Mouse (Mus musculus) erythroblast, embryonic 14.5 days (primary cell): ENCODE measurements around the gene Cenpp. TPM values are rescaled to one million over a fixed set of nuclear protein-coding genes. Genes with fewer than 3 reads are reported as not detected.

Experiments used
- H3K27me3 ChIP-seq: 2 replicates; pipeline ENCODE4 v1.6.1; 2012; ENCODE audit warnings: inconsistent platforms; ENCODE audit not compliant: control insufficient read depth
- H3K36me3 ChIP-seq: 2 replicates; pipeline ENCODE4 v1.6.1; 2012; ENCODE audit warnings: mild to moderate bottlenecking, inconsistent platforms; ENCODE audit not compliant: control insufficient read depth
- H3K4me1 ChIP-seq: 2 replicates; pipeline ENCODE4 v1.6.1; 2012; ENCODE audit warnings: inconsistent platforms; ENCODE audit not compliant: control insufficient read depth
- H3K4me3 ChIP-seq: replicated peaks from 2 replicates; pipeline ENCODE3; 2012; ENCODE audit warnings: moderate library complexity, mild to moderate bottlenecking, inconsistent platforms
- H3K9me3 ChIP-seq: 2 replicates; pipeline ENCODE4 v1.6.1; 2012; ENCODE audit warnings: low read length, inconsistent platforms, mixed read lengths; ENCODE audit not compliant: control insufficient read depth
- GATA1 ChIP-seq: IDR thresholded peaks from 2 replicates; pipeline ENCODE4 v1.6.1; 2012; ENCODE audit warnings: low read length, inconsistent platforms, mixed read lengths
- TAL1 ChIP-seq: IDR thresholded peaks from 3 replicates; pipeline ENCODE4 v1.6.1; 2012; ENCODE audit warnings: low read length, inconsistent platforms, mixed read lengths
- polyA plus RNA-seq: library from polyadenylated mRNA; stranded (reverse); fragments of >175 nt; gene quantifications from 2 replicates; pipeline ENCODE4 v1.2.3, GENCODE M21; 2012

Cenpp gene
- polyA plus RNA-seq, 1 experiment, result 1.5 TPM

DNA sequence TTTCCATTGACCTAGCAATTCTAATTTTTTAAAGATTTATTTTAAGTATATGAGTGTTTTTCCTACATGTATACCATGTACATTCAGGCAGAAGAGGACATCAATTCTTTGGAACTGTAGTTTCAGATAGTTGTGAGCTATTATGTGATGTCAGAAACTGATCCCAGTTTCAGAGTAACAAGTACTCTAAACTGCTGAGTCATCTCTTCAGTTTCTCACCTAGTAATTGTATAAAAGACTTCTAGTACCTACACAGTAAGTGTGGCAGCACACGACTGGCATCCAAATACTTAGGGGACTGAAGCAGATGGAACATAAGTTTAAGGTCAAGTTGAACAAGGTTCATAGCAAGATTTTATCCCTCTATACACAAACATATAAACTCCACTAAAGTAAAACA, 6.6 kb downstream of the Cenpp start:
- no peak overlapping the region for H3K4me3 ChIP-seq
- no peak for TF ChIP-seq TAL1
- no peak for TF ChIP-seq GATA1

DNA sequence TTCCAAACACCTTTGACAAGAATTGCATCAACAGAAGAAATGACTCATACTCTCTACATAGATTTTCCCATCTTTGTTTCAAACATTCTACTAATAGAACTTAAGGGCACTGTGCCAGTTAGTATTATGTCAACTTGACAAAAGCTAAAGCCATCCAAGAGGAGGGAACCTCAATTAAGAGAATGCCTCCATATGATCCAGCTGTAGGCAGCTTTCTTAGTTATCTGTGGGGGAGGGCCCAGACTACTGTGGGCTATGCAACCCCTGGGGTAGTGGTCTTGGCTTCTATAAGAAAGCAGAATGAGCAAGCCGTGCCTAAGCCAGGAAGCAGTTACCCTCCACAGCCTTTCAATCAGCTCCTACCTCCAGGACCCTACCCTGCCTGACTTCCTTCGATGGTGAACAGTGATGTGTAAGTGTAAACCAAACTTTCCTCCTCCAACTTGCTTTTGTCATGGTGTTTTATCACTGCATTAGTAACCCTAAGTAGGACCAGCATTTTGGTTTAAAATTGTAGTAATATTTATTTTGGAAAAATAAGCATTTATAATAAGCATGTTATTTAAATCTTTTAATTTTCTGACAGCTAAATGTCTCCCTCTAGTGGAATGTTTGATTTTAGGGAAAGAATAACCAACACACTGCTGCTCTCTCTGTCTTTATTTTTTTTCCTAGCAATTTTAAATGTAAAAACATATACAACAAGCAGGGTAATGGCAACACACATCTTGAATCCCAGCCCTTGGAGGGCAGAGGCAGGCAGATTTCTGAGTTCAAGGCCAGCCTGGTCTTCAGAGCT, 7.7 kb downstream of the Cenpp start:
- peaks cover 20% of the 10 kb centered on the region for H3K4me1 ChIP-seq
- no peak for TF ChIP-seq GATA1
- TF ChIP-seq TAL1, result no peak
- H3K9me3 ChIP-seq, result no peaks in the 10 kb centered on the region
- H3K27me3 ChIP-seq, result no peaks in the 10 kb centered on the region
- peaks cover 80% of the 10 kb centered on the region for H3K36me3 ChIP-seq
- no peak overlapping the region for H3K4me3 ChIP-seq

More for the DNA sequence above, 6.6 kb downstream of the Cenpp start:
- Histone ChIP-seq H3K27me3 (no peaks in the 10 kb centered on the region), H3K4me1 (peaks cover 18% of the 10 kb centered on the region), H3K9me3 (no peaks in the 10 kb centered on the region), H3K36me3 (peaks cover 77% of the 10 kb centered on the region)

DNA sequence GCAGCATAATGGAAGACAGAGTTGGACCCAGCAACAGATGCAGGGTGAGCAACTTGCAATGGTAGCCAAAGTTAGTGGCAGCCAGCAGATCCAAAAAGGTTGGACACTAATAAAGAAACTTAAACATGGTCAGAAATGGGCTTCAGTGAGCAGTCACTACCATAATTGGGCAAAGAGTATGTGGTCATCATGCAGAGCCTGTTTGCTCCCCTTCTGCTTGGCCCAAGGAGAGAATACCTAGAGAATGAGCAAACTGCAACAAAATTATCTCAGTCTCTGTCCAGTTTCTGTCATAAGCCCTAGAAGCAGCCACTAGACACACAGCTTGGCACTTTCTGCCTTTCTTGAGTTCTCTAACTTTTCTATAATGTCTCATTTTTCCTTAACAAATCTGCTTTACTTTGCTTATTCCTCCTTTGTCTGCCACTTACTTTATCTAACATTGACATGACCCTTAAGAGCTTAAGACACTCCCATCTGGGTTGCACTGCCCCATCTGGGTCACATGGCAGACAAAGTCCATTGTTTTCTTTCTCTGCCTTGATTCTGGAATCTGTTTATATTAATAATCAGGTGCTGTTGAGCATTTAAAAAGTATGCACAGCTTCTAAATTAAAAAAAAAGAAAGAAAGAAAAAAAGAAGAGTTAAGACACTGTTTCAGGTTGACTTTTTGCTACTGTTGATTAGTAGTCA, 8.8 kb downstream of the Cenpp start:
- TF ChIP-seq GATA1 (no peak), TAL1 (no peak)
- H3K36me3 ChIP-seq, result peaks cover 84% of the 10 kb centered on the region
- H3K9me3 ChIP-seq, result no peaks in the 10 kb centered on the region

DNA sequence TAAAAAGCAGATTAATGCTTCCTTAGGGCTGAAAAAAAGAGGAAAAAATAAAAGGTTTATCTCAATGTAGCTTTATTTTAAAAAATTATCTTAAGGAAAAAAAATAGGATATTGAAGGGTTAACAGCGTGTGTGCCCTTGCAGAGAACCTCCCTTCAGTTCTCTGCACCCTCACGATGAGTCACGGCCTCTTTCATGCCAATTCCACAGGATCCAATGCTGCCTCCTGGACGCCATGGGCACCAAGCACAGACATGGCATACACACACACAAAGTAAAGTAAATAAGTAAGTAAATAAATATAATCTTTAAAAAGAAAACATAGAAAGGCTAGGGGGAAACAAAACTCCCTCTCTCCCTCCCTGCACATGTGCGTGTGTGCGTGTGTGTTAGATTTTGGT, 9.9 kb downstream of the Cenpp start:
- H3K36me3 ChIP-seq, result peaks cover 87% of the 10 kb centered on the region

More for the DNA sequence above, 8.8 kb downstream of the Cenpp start:
- H3K4me1 ChIP-seq, result peaks cover 28% of the 10 kb centered on the region
- no peaks in the 10 kb centered on the region for H3K27me3 ChIP-seq
- H3K4me3 ChIP-seq, result no peak overlapping the region

GRCm38 (mm10) chr13:49639965-49640364, 12.6 kb downstream of the Cenpp start:
- Histone ChIP-seq H3K9me3 (no peaks in the 10 kb centered on the region; the same call in 1 of the 2 replicates), H3K4me1 (peaks cover 26% of the 10 kb centered on the region), H3K4me3 (no peak overlapping the region), H3K36me3 (peaks cover 87% of the 10 kb centered on the region), H3K27me3 (no peaks in the 10 kb centered on the region)
- TF ChIP-seq TAL1 (no peak), GATA1 (no peak)

More for the DNA sequence above, 9.9 kb downstream of the Cenpp start:
- no peaks in the 10 kb centered on the region for H3K27me3 ChIP-seq
- H3K4me1 ChIP-seq, result peaks cover 28% of the 10 kb centered on the region
- no peaks in the 10 kb centered on the region; the same call in 1 of the 2 replicates for H3K9me3 ChIP-seq
- no peak for TF ChIP-seq GATA1
- TF ChIP-seq TAL1, result no peak
- H3K4me3 ChIP-seq, result no peak overlapping the region

- no peak overlapping the region for H3K4me3 ChIP-seq
Measured at GRCm38 (mm10) chr13:49629076-49629475, 23.5 kb downstream of the Cenpp start.

DNA sequence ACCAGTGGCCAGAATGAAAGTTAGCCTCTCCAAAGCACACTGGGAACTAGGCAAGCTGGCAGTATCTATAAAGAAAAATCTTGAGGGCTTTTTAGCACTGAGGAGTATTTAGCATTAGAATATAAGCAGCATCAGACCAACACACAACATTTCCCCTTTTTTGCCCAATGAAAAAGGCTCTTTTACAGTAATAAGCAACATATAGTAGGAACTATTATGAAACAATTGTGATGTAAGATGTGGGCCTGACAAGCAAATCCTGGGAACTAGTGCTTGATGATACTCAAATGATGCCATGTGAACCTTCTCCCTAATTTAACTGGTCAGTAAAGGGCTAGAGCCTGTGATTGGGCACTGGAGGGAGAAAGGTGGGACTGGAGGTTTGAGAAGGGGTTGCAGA, 24.4 kb downstream of the Cenpp start:
- Histone ChIP-seq H3K27me3 (no peaks in the 10 kb centered on the region), H3K4me1 (peaks cover 9% of the 10 kb centered on the region), H3K9me3 (no peaks in the 10 kb centered on the region), H3K4me3 (no peak overlapping the region), H3K36me3 (peaks cover 29% of the 10 kb centered on the region)
- no peak for TF ChIP-seq GATA1
- no peak for TF ChIP-seq TAL1

More at GRCm38 (mm10) chr13:49629076-49629475, 23.5 kb downstream of the Cenpp start:
- peaks cover 31% of the 10 kb centered on the region for H3K36me3 ChIP-seq
- no peaks in the 10 kb centered on the region for H3K9me3 ChIP-seq
- no peaks in the 10 kb centered on the region for H3K27me3 ChIP-seq
- no peak for TF ChIP-seq GATA1
- TF ChIP-seq TAL1, result no peak
- H3K4me1 ChIP-seq, result peaks cover 9% of the 10 kb centered on the region

DNA sequence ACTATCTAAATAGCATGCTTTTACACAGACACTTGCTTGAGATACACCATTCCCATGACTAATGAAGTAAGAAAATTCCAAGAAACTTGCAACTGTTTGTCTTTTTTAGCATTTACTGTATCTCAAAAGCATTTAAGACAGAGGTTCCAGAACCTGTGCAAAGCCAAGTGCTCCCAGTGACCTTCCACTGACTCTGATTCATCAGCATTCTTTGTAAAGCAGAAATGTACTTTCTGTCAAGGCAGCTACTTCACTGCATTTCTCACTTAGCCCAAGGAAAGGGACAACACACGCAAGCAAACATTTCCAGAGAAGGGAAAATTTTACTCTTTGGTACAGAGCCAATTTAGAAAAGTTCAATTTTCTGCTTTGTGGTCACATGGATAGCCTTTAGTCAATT, 29.4 kb downstream of the Cenpp start:
- H3K4me3 ChIP-seq, result no peak overlapping the region
- no peaks in the 10 kb centered on the region for H3K27me3 ChIP-seq
- peaks cover 19% of the 10 kb centered on the region for H3K4me1 ChIP-seq
- H3K36me3 ChIP-seq, result peaks cover 14% of the 10 kb centered on the region
- no peaks in the 10 kb centered on the region for H3K9me3 ChIP-seq
- no peak for TF ChIP-seq GATA1
- no peak for TF ChIP-seq TAL1

DNA sequence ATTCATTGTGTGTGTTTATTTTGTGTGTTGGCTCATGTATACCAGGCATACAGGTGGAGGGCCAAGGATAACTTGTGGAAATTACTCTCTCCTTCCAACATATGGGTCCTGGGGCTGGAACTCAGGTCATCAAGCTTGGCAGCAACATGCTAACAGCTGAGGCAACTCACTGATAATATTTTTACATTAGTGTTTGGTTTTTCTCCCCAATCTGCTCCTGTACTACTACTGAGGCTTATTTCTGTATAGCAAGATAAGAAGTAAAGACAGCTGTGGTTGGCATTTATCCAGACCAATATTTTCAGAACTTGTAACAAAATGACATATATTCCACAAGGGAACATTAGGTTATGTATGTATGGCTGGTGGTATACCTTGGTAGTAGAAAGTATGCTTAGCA, 34.2 kb downstream of the Cenpp start:
- no peak overlapping the region for H3K4me3 ChIP-seq
- peaks cover 21% of the 10 kb centered on the region for H3K36me3 ChIP-seq
- H3K4me1 ChIP-seq, result peaks cover 41% of the 10 kb centered on the region
- no peaks in the 10 kb centered on the region for H3K9me3 ChIP-seq
- H3K27me3 ChIP-seq, result no peaks in the 10 kb centered on the region
- no peak for TF ChIP-seq GATA1
